Mouse (Mus musculus): ENCODE data around the gene Il11.
"Not testable (repeated sequence)": the region's sequence is repeated elsewhere in the genome, so short reads cannot be mapped to it uniquely, and the experiment has no call there.

- TF ChIP-seq CTCF, EP300 (IDR thresholded peaks at IDR 0.05; ENCODE audit: low read depth): not testable (repeated sequence)
Observed at GRCm38 (mm10) chr7:4820925-4821324, 38.3 kb upstream of the Il11 start.
